Mouse (Mus musculus) neutrophil, adult 83 days (primary cell): ENCODE results near the gene Sdhaf4. TPM values are rescaled to one million over a fixed set of nuclear protein-coding genes. Genes with fewer than 3 reads are reported as not detected.

Experiments used
- total RNA-seq, 2 experiments: library from RNA; stranded (reverse); gene quantifications; one replicate each; pipeline ENCODE4 v1.2.4; 2023

Gene Sdhaf4
- 10 to 100 TPM in 1 of 2 experiments, 1 to 10 TPM in 1; 9.0 to 12.7 TPM for total RNA-seq

GRCm38 (mm10) chr1:24005070-24005804 is at the start of gene Sdhaf4:
Gene Sdhaf4 (minus strand): TSS chr1:24005656.

Other genes with a start within 250 kb of the Sdhaf4 start
- gene B3gat2, start 243.9 kb downstream of the Sdhaf4 start, total RNA-seq: not detected
- 10 to 100 TPM; 48.2 to 49.7 TPM for gene Smap1, start 83.3 kb downstream of the Sdhaf4 start, total RNA-seq
- 1 to 10 TPM; 1.7 to 2.4 TPM for gene Fam135a, start 94.7 kb upstream of the Sdhaf4 start, total RNA-seq
- gene Col9a1, start 172.0 kb upstream of the Sdhaf4 start, total RNA-seq: not detected